Mouse (Mus musculus): Measurements from ENCODE around the gene Slc6a1. TPM values are rescaled to one million over a fixed set of nuclear protein-coding genes. Genes with fewer than 3 reads are reported as not detected.
"Not testable (repeated sequence)": the region's sequence is repeated elsewhere in the genome, so short reads cannot be mapped to it uniquely, and the experiment has no call there.

Slc6a1 gene
- total and polyA plus RNA-seq, 3 experiments = 0.04 TPM; not detected in 2

- Histone ChIP-seq H3K27me3 (replicated peaks) (peaks cover 83% of the 10 kb centered on the region), H3K36me3 (replicated peaks in 1 of 2; ENCODE audit: control insufficient read depth in 1 of 2, insufficient read depth in 1 of 2, low read length in 1 of 2) (no peaks in the 10 kb centered on the region), H3K4me1 (ENCODE audit: control insufficient read depth in 1 of 2, insufficient read depth in 2 of 2) (no peaks in the 10 kb centered on the region), H3K79me2 (replicated peaks; ENCODE audit: control insufficient read depth, extremely low read depth, insufficient read depth, poor library complexity, severe bottlenecking) (no peaks in the 10 kb centered on the region), H3K4me3 (replicated peaks in 1 of 3; ENCODE audit: low read depth in 2 of 3, low read length in 2 of 3, poor library complexity in 1 of 3) (no peak overlapping the region), H3K9ac (ENCODE audit: insufficient read depth, low read depth) (no peak overlapping the region), H3K27ac (ENCODE audit: insufficient read depth, low read depth) (no peak overlapping the region), H3K9me3 (replicated peaks; ENCODE audit: low read length) (peaks cover 2% of the 10 kb centered on the region), H3K4me2 (ENCODE audit: insufficient read depth, low read depth, poor library complexity, severe bottlenecking) (no peak overlapping the region)
- DNase-seq (ENCODE audit: extremely low read depth) = no peak
- dilution Hi-C loops (cut with MboI; ENCODE audit: extremely low pct_ligation_motif_present, extremely low pct_unique_long_range_greater_than_20kb, low sequenced_read_pairs) = no loop called here
- in situ Hi-C loops (cut with MboI; ENCODE audit: low pct_ligation_motif_present, low pct_unique_long_range_greater_than_20kb, low sequenced_read_pairs) = loop anchor here (25.0 kb wide), 1 partner anchor 351 kb away; no protein-coding TSS in a partner anchor
- TF ChIP-seq MAX (IDR thresholded peaks at IDR 0.05; ENCODE audit: low read length) = no peak
- no peak for TF ChIP-seq ZC3H11A (IDR thresholded peaks at IDR 0.05; ENCODE audit: low read depth, low read length)
- TF ChIP-seq ZNF384 (IDR thresholded peaks at IDR 0.05; ENCODE audit: low read depth, low read length) = no peak
- no peak for TF ChIP-seq PAX5 (IDR thresholded peaks at IDR 0.05; ENCODE audit: low read length)
- no peak for TF ChIP-seq MEF2A (IDR thresholded peaks at IDR 0.05; ENCODE audit: borderline replicate concordance, low read depth, low read length)
- TF ChIP-seq ELF1 (IDR thresholded peaks at IDR 0.05; ENCODE audit: low read depth, low read length) = no peak
- TF ChIP-seq TBP (conservative IDR thresholded peaks at IDR 0.05; ENCODE audit: low read depth, low read length) = no peak
- TF ChIP-seq MXI1 (IDR thresholded peaks at IDR 0.05; ENCODE audit: low read depth, low read length) = no peak
- TF ChIP-seq MYC (IDR thresholded peaks at IDR 0.05; ENCODE audit: low read depth, low read length) = no peak
- TF ChIP-seq USF1 (IDR thresholded peaks at IDR 0.05; ENCODE audit: low read depth, low read length) = no peak
Observed at GRCm38 (mm10) chr6:114336128-114336943, 53.9 kb downstream of the Slc6a1 start.

GRCm38 (mm10) chr6:114336944-114337215 is 54.4 kb downstream of the Slc6a1 start:
- Histone ChIP-seq H3K4me1 (ENCODE audit: control insufficient read depth in 1 of 2, insufficient read depth in 2 of 2) (no peaks in the 10 kb centered on the region), H3K27ac (ENCODE audit: insufficient read depth, low read depth) (no peak overlapping the region), H3K36me3 (replicated peaks in 1 of 2; ENCODE audit: control insufficient read depth in 1 of 2, insufficient read depth in 1 of 2, low read length in 1 of 2) (no peaks in the 10 kb centered on the region), H3K4me3 (replicated peaks in 1 of 3; ENCODE audit: low read depth in 2 of 3, low read length in 2 of 3, poor library complexity in 1 of 3) (no peak overlapping the region), H3K9me3 (replicated peaks; ENCODE audit: low read length) (peaks cover 2% of the 10 kb centered on the region), H3K27me3 (replicated peaks) (peaks cover 79% of the 10 kb centered on the region), H3K9ac (ENCODE audit: insufficient read depth, low read depth) (no peak overlapping the region), H3K4me2 (ENCODE audit: insufficient read depth, low read depth, poor library complexity, severe bottlenecking) (no peak overlapping the region), H3K79me2 (replicated peaks; ENCODE audit: control insufficient read depth, extremely low read depth, insufficient read depth, poor library complexity, severe bottlenecking) (no peaks in the 10 kb centered on the region)
- in situ Hi-C loops (cut with MboI; ENCODE audit: low pct_ligation_motif_present, low pct_unique_long_range_greater_than_20kb, low sequenced_read_pairs) (loop anchor here (25.0 kb wide), 1 partner anchor 350 kb away; no protein-coding TSS in a partner anchor), dilution Hi-C loops (cut with MboI; ENCODE audit: extremely low pct_ligation_motif_present, extremely low pct_unique_long_range_greater_than_20kb, low sequenced_read_pairs) (no loop called here)
- TF ChIP-seq JUN (IDR thresholded peaks at IDR 0.05; ENCODE audit: insufficient read depth, low read depth, low read length) (no peak), SIN3A (IDR thresholded peaks at IDR 0.05; ENCODE audit: low read length) (no peak), ZC3H11A (IDR thresholded peaks at IDR 0.05; ENCODE audit: low read depth, low read length) (no peak), ZMIZ1 (IDR thresholded peaks at IDR 0.05; ENCODE audit: low read depth, low read length) (no peak), MXI1 (IDR thresholded peaks at IDR 0.05; ENCODE audit: low read depth, low read length) (no peak), EP300 (IDR thresholded peaks at IDR 0.05; ENCODE audit: low read length) (no peak), SMC3 (IDR thresholded peaks at IDR 0.05; ENCODE audit: low read depth, low read length) (no peak), GABPA (IDR thresholded peaks at IDR 0.05; ENCODE audit: insufficient replicate concordance, low read depth, low read length) (no peak), MAFK (IDR thresholded peaks at IDR 0.05; ENCODE audit: insufficient replicate concordance, low read length) (no peak), USF2 (conservative IDR thresholded peaks at IDR 0.05; ENCODE audit: low read depth, low read length) (no peak), RAD21 (IDR thresholded peaks at IDR 0.05; ENCODE audit: low read depth, low read length) (no peak), NELFE (IDR thresholded peaks at IDR 0.05; ENCODE audit: low read depth, low read length) (no peak), MAX (IDR thresholded peaks at IDR 0.05; ENCODE audit: low read length) (no peak), KAT2A (IDR thresholded peaks at IDR 0.05; ENCODE audit: insufficient replicate concordance, low read length) (no peak), POLR2A (IDR thresholded peaks at IDR 0.05; ENCODE audit: low read depth, low read length) (no peak), USF1 (IDR thresholded peaks at IDR 0.05; ENCODE audit: low read depth, low read length) (no peak), NRF1 (IDR thresholded peaks at IDR 0.05; ENCODE audit: low read depth, low read length) (no peak), MYC (IDR thresholded peaks at IDR 0.05; ENCODE audit: low read depth, low read length) (no peak)
- DNase-seq (ENCODE audit: extremely low read depth) = no peak

- H3K4me1 ChIP-seq (ENCODE audit: control insufficient read depth in 1 of 2, insufficient read depth in 2 of 2); DNase-seq (ENCODE audit: extremely low read depth); H3K4me2 ChIP-seq (ENCODE audit: insufficient read depth, low read depth, poor library complexity, severe bottlenecking); H3K79me2 ChIP-seq (replicated peaks; ENCODE audit: control insufficient read depth, extremely low read depth, insufficient read depth, poor library complexity, severe bottlenecking); dilution Hi-C loops (cut with MboI; ENCODE audit: extremely low pct_ligation_motif_present, extremely low pct_unique_long_range_greater_than_20kb, low sequenced_read_pairs); H3K4me3 ChIP-seq (replicated peaks in 1 of 3; ENCODE audit: low read depth in 2 of 3, low read length in 2 of 3, poor library complexity in 1 of 3); H3K27ac ChIP-seq (ENCODE audit: insufficient read depth, low read depth); H3K36me3 ChIP-seq (replicated peaks in 1 of 2; ENCODE audit: control insufficient read depth in 1 of 2, insufficient read depth in 1 of 2, low read length in 1 of 2); H3K9me3 ChIP-seq (replicated peaks; ENCODE audit: low read length); H3K9ac ChIP-seq (ENCODE audit: insufficient read depth, low read depth): not testable (repeated sequence)
- peaks cover 68% of the 10 kb centered on the region for H3K27me3 ChIP-seq (replicated peaks)
- in situ Hi-C loops (cut with MboI; ENCODE audit: low pct_ligation_motif_present, low pct_unique_long_range_greater_than_20kb, low sequenced_read_pairs) = loop anchor here (25.0 kb wide), 1 partner anchor 346 kb away; no protein-coding TSS in a partner anchor
Observed at GRCm38 (mm10) chr6:114341381-114341780, 58.9 kb downstream of the Slc6a1 start.
